Mouse (Mus musculus) spleen, adult 18-20 months (tissue): ENCODE data around the gene Tmem168.

ENCODE experiments used
- DNase-seq, 2 experiments: peaks; one replicate each; pipeline ENCODE4 v3.0.0; 2022; ENCODE audit warnings: mixed read lengths in 2 of 2

Tmem168 gene

DNA sequence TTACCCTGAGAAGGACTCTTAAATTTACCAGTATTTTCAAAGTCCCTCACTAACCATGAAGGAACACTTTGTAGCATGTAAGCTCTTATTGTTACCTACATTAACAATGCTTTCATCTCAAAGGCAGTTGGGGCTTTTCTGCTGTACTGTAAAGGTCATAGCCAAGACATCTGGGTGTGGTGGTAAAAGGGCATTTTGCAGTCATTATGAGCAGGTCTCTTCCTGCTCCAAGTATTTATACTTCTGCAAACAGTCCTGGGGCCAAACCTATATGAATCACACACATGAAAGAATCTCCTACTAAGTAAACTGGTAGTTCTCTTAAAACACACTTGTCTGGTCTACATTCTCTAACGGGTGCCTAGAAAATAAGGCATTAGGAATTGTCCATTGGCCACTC, 25.8 kb downstream of the Tmem168 start:
- DNase-seq: no peak

DNA sequence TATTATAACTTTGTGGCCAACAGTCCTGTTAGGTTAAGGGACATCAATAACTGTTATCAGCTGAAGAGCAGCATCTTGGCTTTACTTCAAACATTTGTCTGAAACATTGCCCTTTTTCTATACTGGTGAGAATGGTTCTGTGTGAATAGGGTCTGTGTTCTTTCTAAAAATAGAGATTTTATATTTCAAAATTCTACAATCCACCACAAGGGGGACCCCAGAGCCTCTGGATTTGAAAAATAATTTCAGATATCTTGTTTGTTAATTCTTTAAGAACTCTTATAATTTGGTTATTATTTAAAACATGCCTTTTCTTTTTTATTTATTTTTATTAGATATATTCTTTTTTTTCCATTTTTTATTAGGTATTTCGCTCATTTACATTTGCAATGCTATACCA, 42.2 kb downstream of the Tmem168 start:
- DNase-seq: no peak

DNA sequence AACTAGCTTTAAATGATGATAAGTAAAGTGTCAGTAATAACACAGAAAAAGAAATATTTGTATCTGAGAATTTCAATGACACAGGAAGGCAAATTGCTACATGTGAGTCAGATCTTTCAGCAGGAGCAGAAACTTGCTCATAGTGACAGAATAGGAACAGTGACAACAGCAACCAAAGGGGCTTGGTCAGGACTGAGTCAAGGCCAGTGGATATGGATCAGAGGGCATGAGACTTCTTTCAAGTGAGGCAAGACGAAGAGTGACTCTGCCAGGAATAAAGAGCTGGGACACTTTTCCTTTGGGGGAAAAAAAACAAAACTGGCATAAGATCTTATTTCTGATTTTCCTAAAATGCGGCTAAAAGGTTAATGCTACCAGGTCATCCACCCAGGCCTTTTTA, 52.6 kb downstream of the Tmem168 start:
- DNase-seq: no peak

DNA sequence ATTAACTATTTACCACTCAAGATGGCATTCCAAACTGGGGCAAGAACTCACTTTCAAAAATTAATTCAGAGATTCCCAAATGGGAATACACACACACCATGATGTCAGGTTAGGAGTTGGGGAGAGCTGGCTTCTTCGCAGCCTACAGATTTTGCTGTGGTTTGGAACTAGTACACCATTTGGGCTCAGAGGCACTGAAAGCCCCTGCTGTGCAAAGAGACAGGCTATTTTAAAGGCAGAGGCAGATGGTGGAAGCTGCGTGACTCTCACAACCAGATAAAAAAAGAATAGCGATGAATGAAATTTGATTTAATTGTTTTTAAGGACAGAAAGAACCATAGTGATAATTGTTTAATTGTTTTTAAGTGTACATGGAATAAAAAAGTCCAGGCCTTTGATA, 66.1 kb downstream of the Tmem168 start:
- DNase-seq: no peak

DNA sequence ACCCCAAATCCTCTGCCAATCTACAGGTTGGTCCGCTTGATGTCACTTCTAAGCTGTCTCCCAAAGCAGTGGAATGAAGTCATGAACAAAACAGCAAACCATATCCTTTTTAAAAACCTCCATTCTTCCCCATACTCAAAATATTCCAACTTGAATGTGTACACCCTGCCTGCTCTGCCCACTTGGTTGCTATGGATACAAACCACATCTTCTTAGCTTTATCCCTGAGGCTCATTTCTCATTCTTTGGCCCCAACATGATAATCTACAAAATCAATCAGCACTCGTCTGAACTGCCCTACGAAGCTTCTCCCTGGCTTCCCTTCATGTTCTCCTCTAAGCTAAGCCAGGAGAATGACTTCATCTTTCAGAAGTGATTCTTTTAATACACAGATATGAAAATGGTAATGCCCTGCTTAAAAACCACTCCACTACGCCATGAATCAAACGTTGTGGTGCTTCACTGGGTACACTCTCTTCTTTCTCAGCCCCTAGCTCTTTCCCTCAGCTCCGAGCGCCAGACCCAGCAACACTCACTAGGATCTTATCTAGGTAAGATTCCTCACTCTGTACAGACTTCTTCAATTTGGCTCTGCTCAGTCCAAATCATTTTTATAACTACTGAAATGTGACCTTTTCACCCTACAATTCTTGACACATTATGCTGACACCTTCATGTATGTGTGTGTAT, 70.5 kb downstream of the Tmem168 start:
- no peak for DNase-seq
